Mouse (Mus musculus) heart, embryonic 15.5 days (tissue): ENCODE results near the gene Slc25a21. TPM values are rescaled to one million over a fixed set of nuclear protein-coding genes. Genes with fewer than 3 reads are reported as not detected.

Experiments
- ATAC-seq: fragments of 200-750 bp; cut with Nextera tagmentation; replicated peaks from 2 replicates; pipeline ENCODE4 v1.8.0; 2017; ENCODE audit warnings: low read depth, moderate TSS enrichment; ENCODE audit not compliant: insufficient number of reproducible peaks, insufficient read depth, low FRiP score
- H3K27ac ChIP-seq: fragments of 300-500 bp; sonication (generic); 2 replicates; pipeline ENCODE4 v1.5.1; 2015; ENCODE audit warnings: mild to moderate bottlenecking, inconsistent platforms
- H3K27me3 ChIP-seq: fragments of 300-500 bp; sonication (generic); 2 replicates; pipeline ENCODE4 v1.6.1; 2015; ENCODE audit warnings: inconsistent platforms
- H3K36me3 ChIP-seq: fragments of 300-500 bp; sonication (generic); 2 replicates; pipeline ENCODE4 v1.6.1; 2015; ENCODE audit warnings: mild to moderate bottlenecking, inconsistent platforms
- H3K4me1 ChIP-seq: fragments of 300-500 bp; sonication (generic); replicated peaks from 2 replicates; pipeline ENCODE4 v1.6.1; 2015; ENCODE audit warnings: inconsistent platforms
- H3K4me2 ChIP-seq: fragments of 300-500 bp; sonication (generic); 2 replicates; pipeline ENCODE4 v1.6.1; 2015; ENCODE audit warnings: inconsistent platforms, mild to moderate bottlenecking, moderate library complexity
- H3K4me3 ChIP-seq: fragments of 300-500 bp; sonication (generic); 2 replicates; pipeline ENCODE4 v1.5.1; 2015; ENCODE audit warnings: mild to moderate bottlenecking, inconsistent platforms
- H3K9ac ChIP-seq: fragments of 300-500 bp; sonication (generic); 2 replicates; pipeline ENCODE4 v1.6.1; 2015; ENCODE audit warnings: mild to moderate bottlenecking, inconsistent platforms
- H3K9me3 ChIP-seq: fragments of 300-500 bp; sonication (generic); replicated peaks from 2 replicates; pipeline ENCODE4 v1.6.1; 2016; ENCODE audit warnings: inconsistent platforms
- WGBS: fragments of 180-500 bp; shearing (Covaris S2); methylation state at CpG from one replicate; pipeline ENCODE4 v1.1.7; 2015; ENCODE audit warnings: mixed read lengths; 5-methylcytosine and 5-hydroxymethylcytosine counted together
- polyA plus RNA-seq: library from polyadenylated mRNA; unstranded; fragments of >200 nt; fragmentation: Nextera tagmentation; extraction: Ambion mirVana; gene quantifications from 2 replicates; pipeline ENCODE4 v1.2.1, GENCODE M21; 2015

Gene Slc25a21
- polyA plus RNA-seq, 1 experiment from 2014 or later = 0.21 TPM

DNA sequence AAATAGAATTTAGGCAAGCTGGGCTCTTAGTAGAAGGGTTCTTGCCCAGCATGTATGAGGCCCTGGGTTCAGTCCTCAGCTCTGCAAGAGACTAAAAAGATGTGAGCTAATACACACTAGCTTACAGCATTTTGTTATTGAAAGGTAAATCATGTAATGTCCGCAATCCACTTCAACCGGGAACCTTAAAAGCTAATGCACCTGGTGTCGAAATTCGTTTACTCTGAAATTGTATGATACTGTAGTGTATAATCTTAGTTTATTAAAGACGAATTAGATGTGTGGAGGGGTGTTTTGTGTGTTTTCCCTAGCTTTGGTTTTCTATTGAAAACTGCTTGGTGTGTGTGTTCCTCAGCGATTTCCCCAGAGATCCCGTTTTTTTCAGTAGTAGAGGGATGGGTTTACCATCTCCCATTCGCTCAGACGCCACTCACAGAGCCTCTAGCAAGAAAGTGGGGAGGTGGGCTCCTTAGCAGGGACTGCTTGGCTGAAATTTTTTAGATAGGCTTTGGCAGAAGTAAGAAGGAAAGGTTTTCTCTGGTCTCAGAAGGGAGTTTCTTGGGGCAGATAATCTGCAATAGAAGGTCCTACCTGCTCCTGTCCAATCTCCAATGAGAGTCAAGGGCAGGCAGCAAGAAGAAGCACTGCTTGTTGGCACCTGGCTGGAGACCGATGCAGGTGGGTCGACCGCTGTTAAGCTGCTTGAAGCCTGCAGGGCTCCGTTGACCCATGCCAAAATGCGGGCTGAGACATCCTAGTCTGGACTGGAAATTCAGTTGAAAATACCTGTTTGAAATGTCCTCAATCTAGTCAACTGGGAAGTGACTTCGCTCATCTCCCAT is 509.4 kb downstream of the Slc25a21 start:
- no peak overlapping the region for H3K4me3 ChIP-seq
- H3K27me3 ChIP-seq = peaks cover 97% of the 10 kb centered on the region
- 6% methylated on average over 15 of the region's 15 CpGs for WGBS
- no peaks in the 10 kb centered on the region for H3K9me3 ChIP-seq
- no peak overlapping the region for H3K27ac ChIP-seq
- no peaks in the 10 kb centered on the region for H3K36me3 ChIP-seq
- ATAC-seq = no peak
- no peak overlapping the region for H3K9ac ChIP-seq
- H3K4me1 ChIP-seq = peaks cover 21% of the 10 kb centered on the region
- no peak overlapping the region for H3K4me2 ChIP-seq

DNA sequence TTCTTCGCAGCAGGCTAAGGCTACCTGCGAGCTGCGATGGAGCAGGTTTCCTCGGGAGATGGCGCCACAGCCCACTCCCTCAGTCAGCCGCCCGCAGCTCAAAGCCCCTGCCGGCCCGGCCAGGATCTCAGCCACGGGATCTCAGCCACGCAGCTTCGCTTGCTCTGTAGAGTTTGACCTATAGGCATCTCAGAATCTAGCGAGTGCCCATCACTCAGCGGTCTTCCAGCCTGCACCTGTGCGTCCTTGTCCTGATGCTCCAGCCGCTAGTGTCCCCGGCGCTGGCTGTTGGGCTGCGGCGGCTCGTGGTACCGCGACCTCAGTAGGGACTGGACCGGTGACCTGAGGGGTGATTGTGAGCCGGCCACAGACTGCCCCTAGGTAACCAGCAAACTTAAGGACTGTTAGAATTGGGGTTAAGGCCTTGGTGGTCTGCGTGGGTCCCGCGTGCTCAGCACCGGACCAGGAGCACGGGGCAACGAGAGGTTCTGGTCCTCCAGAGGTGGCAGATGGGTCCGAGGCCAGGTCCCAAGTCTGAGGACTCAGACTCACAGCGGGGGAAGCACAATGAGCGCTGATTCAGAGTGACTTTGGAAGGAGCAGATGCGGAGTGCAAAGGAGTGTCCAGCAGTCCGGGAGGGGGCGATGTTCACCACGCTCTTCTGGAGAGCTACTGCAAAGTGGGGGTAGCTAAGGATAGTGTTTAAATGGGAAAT is 516.0 kb downstream of the Slc25a21 start:
- H3K9ac ChIP-seq = no peak overlapping the region

DNA sequence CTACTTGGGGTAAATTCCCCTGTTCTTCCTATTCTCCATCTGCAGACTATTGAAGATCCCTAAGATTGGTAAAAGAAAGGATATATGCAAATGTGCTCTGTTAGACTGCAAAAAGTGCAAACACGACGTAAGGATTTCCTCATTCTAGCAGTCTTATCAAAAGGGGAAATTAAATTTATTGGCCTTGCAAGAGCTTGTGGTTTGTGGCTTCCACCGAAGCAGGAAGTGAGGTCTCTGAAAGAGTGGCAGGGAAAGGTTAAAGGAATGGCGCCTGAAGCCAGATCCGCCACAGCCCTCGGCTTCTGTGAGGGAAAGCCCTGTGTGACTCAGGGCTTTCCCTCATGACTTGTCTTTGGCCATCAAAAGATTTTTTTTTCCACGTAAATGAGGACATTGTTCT is 519.7 kb downstream of the Slc25a21 start:
- Histone ChIP-seq H3K4me1 (peaks cover 7% of the 10 kb centered on the region), H3K27me3 (peaks cover 46% of the 10 kb centered on the region), H3K27ac (no peak overlapping the region), H3K9me3 (no peaks in the 10 kb centered on the region), H3K4me3 (no peak overlapping the region), H3K36me3 (no peaks in the 10 kb centered on the region), H3K4me2 (no peak overlapping the region), H3K9ac (no peak overlapping the region)
- 50% methylated on average over 7 of the region's 7 CpGs for WGBS
- no peak for ATAC-seq

More for the DNA sequence above, 516.0 kb downstream of the Slc25a21 start:
- H3K4me3 ChIP-seq = peak overlapping the region; percentile 38
- peaks cover 7% of the 10 kb centered on the region for H3K4me1 ChIP-seq
- H3K9me3 ChIP-seq = no peaks in the 10 kb centered on the region
- no peak; the same call in none of the 2 replicates for ATAC-seq
- H3K4me2 ChIP-seq = peak overlapping the region; percentile 67
- H3K27me3 ChIP-seq = peaks cover 82% of the 10 kb centered on the region
- 1% methylated on average over 38 of the region's 38 CpGs for WGBS
- H3K27ac ChIP-seq = no peak overlapping the region
- no peaks in the 10 kb centered on the region for H3K36me3 ChIP-seq

DNA sequence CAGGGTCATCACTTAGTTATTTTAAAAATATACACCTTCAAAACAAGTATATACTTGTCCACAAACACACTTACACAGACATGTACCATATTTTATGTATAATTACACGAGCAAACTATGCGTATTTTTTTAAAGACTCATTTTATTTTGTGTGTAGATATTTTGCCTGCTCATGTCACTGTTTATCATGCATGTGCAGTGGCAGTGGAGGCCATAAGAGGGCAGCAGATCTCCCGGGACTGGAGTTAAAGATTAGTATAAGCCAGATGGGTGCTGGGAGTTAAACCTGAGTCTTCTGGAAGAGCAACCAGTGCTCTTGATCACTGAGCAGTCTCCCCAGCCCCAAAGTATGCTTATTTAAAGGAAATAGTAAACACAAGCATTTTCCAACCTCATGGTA is 522.5 kb downstream of the Slc25a21 start:
- H3K4me2 ChIP-seq = no peak overlapping the region
- H3K4me1 ChIP-seq = no peaks in the 10 kb centered on the region
- no peak overlapping the region for H3K9ac ChIP-seq
- H3K36me3 ChIP-seq = no peaks in the 10 kb centered on the region
- no peak overlapping the region for H3K27ac ChIP-seq
- H3K4me3 ChIP-seq = no peak overlapping the region
- H3K27me3 ChIP-seq = peaks cover 17% of the 10 kb centered on the region
- 27% methylated on average over 3 of the region's 3 CpGs for WGBS
- H3K9me3 ChIP-seq = no peaks in the 10 kb centered on the region
- ATAC-seq = no peak

DNA sequence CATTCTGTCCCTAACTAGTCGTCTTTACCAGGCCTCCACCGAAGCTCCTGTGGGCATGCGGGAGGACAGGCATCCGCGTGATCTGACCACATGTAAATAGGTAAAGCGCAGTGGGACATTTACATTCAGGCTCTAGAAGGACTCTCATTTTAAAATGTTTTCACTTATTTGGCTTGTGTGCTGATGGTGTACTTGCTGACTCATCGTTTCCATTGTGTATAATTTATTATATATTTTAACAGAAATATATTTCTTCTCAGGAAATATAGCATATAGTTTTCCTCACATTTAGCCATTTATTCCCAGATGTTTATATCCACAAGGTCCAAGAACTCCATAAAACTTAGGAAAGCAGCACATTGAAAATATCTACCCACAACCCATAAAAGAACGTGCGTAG is 526.5 kb downstream of the Slc25a21 start:
- Histone ChIP-seq H3K4me2 (no peak overlapping the region), H3K27me3 (no peaks in the 10 kb centered on the region), H3K4me3 (no peak overlapping the region), H3K27ac (no peak overlapping the region), H3K36me3 (no peaks in the 10 kb centered on the region), H3K9me3 (no peaks in the 10 kb centered on the region), H3K9ac (no peak overlapping the region), H3K4me1 (no peaks in the 10 kb centered on the region)
- ATAC-seq = no peak
- WGBS = 92% methylated on average over 9 of the region's 9 CpGs

DNA sequence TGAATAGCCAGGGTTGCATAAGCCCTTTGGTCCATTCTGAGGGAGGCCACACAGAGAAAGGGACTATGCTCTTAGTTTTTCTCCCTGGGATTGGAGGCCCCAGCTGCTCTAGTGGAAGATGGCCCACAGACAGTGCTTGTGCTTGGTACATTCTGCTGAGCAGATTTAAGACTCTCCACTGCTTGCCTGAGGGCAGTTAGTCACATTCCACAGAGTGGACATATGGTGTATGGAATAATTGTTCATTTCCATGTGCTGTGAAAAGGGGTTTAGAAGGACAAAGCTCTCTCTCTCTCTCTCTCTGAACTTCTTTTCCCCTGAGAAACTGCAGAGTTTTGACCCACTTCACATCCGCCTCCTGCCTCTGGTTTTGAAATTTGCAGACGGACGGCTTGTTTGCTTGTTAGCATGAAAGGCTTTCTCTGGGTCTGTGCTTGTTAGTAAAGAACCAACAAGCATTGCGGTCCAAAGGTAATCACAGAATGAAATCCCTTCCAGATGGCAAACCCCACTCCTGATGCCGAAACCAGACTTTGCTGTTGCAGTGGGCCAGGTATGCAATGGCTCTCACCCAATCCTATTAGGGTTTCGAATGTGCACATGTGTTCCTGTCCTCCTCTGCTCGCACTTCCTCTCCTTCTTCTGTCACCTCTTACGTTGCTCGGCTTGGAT is 527.7 kb downstream of the Slc25a21 start:
- Histone ChIP-seq H3K27me3 (no peaks in the 10 kb centered on the region), H3K4me3 (no peak overlapping the region), H3K36me3 (no peaks in the 10 kb centered on the region), H3K4me2 (no peak overlapping the region), H3K27ac (no peak overlapping the region), H3K9me3 (no peaks in the 10 kb centered on the region), H3K9ac (no peak overlapping the region), H3K4me1 (no peaks in the 10 kb centered on the region)
- ATAC-seq = no peak
- 78% methylated on average over 9 of the region's 9 CpGs for WGBS

Other genes starting within 250 kb of the Slc25a21 start
- gene Prps1l3, start 32.9 kb upstream of the Slc25a21 start, polyA plus RNA-seq = 29.6 and 37.8 TPM in 2 replicates
- 8.0 and 8.2 TPM in 2 replicates for gene Mipol1, start 33.0 kb upstream of the Slc25a21 start, polyA plus RNA-seq